Mouse (Mus musculus) retina, postnatal 1 day (tissue): ENCODE data around the gene Cul3.

Experiments
- DNase-seq: peaks from one replicate; pipeline ENCODE4 v3.0.0-alpha.2; 2012

Cul3 gene

GRCm38 (mm10) chr1:80278731-80279130 lies 61.5 kb downstream of the Cul3 start:
- no peak for DNase-seq

GRCm38 (mm10) chr1:80260443-80260842 lies 79.8 kb downstream of the Cul3 start:
- no peak for DNase-seq

- DNase-seq = no peak
Measured at GRCm38 (mm10) chr1:80258632-80259031, 81.6 kb downstream of the Cul3 start.

- no peak for DNase-seq
Measured at GRCm38 (mm10) chr1:80253309-80253708, 87.0 kb downstream of the Cul3 start.

GRCm38 (mm10) chr1:80250247-80250646 lies 90.0 kb downstream of the Cul3 start:
- no peak for DNase-seq

- no peak for DNase-seq
Measured at GRCm38 (mm10) chr1:80247131-80247530, 93.1 kb downstream of the Cul3 start.

GRCm38 (mm10) chr1:80244123-80244522 lies 96.2 kb downstream of the Cul3 start:
- no peak for DNase-seq

- no peak for DNase-seq
Measured at GRCm38 (mm10) chr1:80241579-80241978, 98.7 kb downstream of the Cul3 start.

GRCm38 (mm10) chr1:80240017-80240660 lies 100.1 kb downstream of the Cul3 start:
- DNase-seq = peak; percentile 51

- no peak for DNase-seq
Measured at GRCm38 (mm10) chr1:80239481-80239880, 100.8 kb downstream of the Cul3 start.

- no peak for DNase-seq
Measured at GRCm38 (mm10) chr1:80236951-80237702, 103.2 kb downstream of the Cul3 start.

- DNase-seq = no peak
Measured at GRCm38 (mm10) chr1:80236126-80236525, 104.2 kb downstream of the Cul3 start.

- DNase-seq = no peak
Measured at GRCm38 (mm10) chr1:80230612-80231011, 109.7 kb downstream of the Cul3 start.

- peak; percentile 56 for DNase-seq
Measured at GRCm38 (mm10) chr1:80224839-80225412, 115.4 kb downstream of the Cul3 start.

GRCm38 (mm10) chr1:80221151-80221550 lies 119.1 kb downstream of the Cul3 start:
- no peak for DNase-seq

- DNase-seq = no peak
Measured at GRCm38 (mm10) chr1:80218268-80218667, 122.0 kb downstream of the Cul3 start, which contains the start of gene Fam124b. Fam124b (minus strand) TSS chr1:80218473.
